Mouse (Mus musculus) yolk sac, embryonic 10.5 days (tissue): Measurements from ENCODE around the gene Foxj1.
A peak's percentile ranks its signal among the peaks of the same experiment; 100 is the strongest.

Experiments
- DNase-seq: peaks from one replicate; pipeline ENCODE4 v3.0.0-alpha.2; 2017; ENCODE audit warnings: low spot score

Foxj1 gene

GRCm38 (mm10) chr11:116305423-116305822 lies 29.8 kb downstream of the Foxj1 start:
- DNase-seq: no peak

GRCm38 (mm10) chr11:116298621-116299020 lies 36.6 kb downstream of the Foxj1 start:
- DNase-seq: no peak

GRCm38 (mm10) chr11:116298221-116298620 lies 37.0 kb downstream of the Foxj1 start:
- DNase-seq: no peak

- no peak for DNase-seq
Observed at GRCm38 (mm10) chr11:116297017-116297416, 38.2 kb downstream of the Foxj1 start.

- no peak for DNase-seq
Observed at GRCm38 (mm10) chr11:116296191-116296734, 38.9 kb downstream of the Foxj1 start.

GRCm38 (mm10) chr11:116294319-116294718 lies 40.9 kb downstream of the Foxj1 start:
- DNase-seq: peak; percentile 62

- no peak for DNase-seq
Observed at GRCm38 (mm10) chr11:116293538-116294137, 41.6 kb downstream of the Foxj1 start.

GRCm38 (mm10) chr11:116292401-116292800 lies 42.8 kb downstream of the Foxj1 start:
- no peak for DNase-seq

GRCm38 (mm10) chr11:116290556-116290955 lies 44.6 kb downstream of the Foxj1 start:
- DNase-seq: no peak

- no peak for DNase-seq
Observed at GRCm38 (mm10) chr11:116287351-116287750, 47.8 kb downstream of the Foxj1 start.

GRCm38 (mm10) chr11:116285770-116286191 lies 49.4 kb downstream of the Foxj1 start:
- DNase-seq: no peak

GRCm38 (mm10) chr11:116283982-116284381 lies 51.2 kb downstream of the Foxj1 start:
- no peak for DNase-seq

- no peak for DNase-seq
Observed at GRCm38 (mm10) chr11:116282912-116283521, 52.2 kb downstream of the Foxj1 start.

- no peak for DNase-seq
Observed at GRCm38 (mm10) chr11:116282089-116282488, 53.1 kb downstream of the Foxj1 start.

- no peak for DNase-seq
Observed at GRCm38 (mm10) chr11:116281671-116282070, 53.5 kb downstream of the Foxj1 start.

- no peak for DNase-seq
Observed at GRCm38 (mm10) chr11:116280751-116281663, 54.2 kb downstream of the Foxj1 start, which contains the start of gene Galr2. Gene Galr2, plus strand, starts transcription at chr11:116280939.
